Mouse (Mus musculus) subcutaneous adipose tissue, adult 2 months (tissue): ENCODE results near the gene Hist1h3e. TPM values are rescaled to one million over a fixed set of nuclear protein-coding genes. Genes with fewer than 3 reads are reported as not detected.

Experiments used
- polyA plus RNA-seq: library from polyadenylated mRNA; depleted of rRNA; stranded (reverse); fragments of >200 nt; gene quantifications from 2 replicates; pipeline ENCODE4 v1.2.3, GENCODE M21; 2012; ENCODE audit warnings: low replicate concordance; rRNA removed

Hist1h3e gene
- polyA plus RNA-seq, 1 experiment, result 14.6 TPM

Other genes starting within 250 kb of the Hist1h3e start
- gene Zfp322a, start 193.2 kb downstream of the Hist1h3e start, polyA plus RNA-seq, result 1.7 and 3.0 TPM in 2 replicates
- 3.0 and 4.4 TPM in 2 replicates for gene Abt1, start 138.5 kb downstream of the Hist1h3e start, polyA plus RNA-seq
- not detected in 2 replicates for gene Btn1a1, start 96.5 kb downstream of the Hist1h3e start, polyA plus RNA-seq
- not detected in 2 replicates for gene Btn2a2, start 73.5 kb downstream of the Hist1h3e start, polyA plus RNA-seq
- 57.5 and 141 TPM in 2 replicates for gene Hist1h4h, start 31.3 kb downstream of the Hist1h3e start, polyA plus RNA-seq
- 3.5 and 114 TPM in 2 replicates for gene Hist1h2af, start 28.5 kb downstream of the Hist1h3e start, polyA plus RNA-seq
- gene Hist1h3g, start 26.9 kb downstream of the Hist1h3e start, polyA plus RNA-seq, result 1.4 and 14.2 TPM in 2 replicates
- gene Hist1h2bh, start 19.0 kb downstream of the Hist1h3e start, polyA plus RNA-seq, result 0.62 and 1.6 TPM in 2 replicates
- gene Hist1h3f, start 18.3 kb downstream of the Hist1h3e start, polyA plus RNA-seq, result 2.2 and 3.5 TPM in 2 replicates
- 1.6 and 10.0 TPM in 2 replicates for gene Hist1h4f, start 10.7 kb downstream of the Hist1h3e start, polyA plus RNA-seq
- gene Hist1h1d, start 9.1 kb downstream of the Hist1h3e start, polyA plus RNA-seq, result 0.19 and 0.29 TPM in 2 replicates
- gene Hist1h2ae, start 8.9 kb upstream of the Hist1h3e start, polyA plus RNA-seq, result 0.97 and 6.5 TPM in 2 replicates
- gene Hist1h2bg, start 9.0 kb upstream of the Hist1h3e start, polyA plus RNA-seq, result 13.0 and 39.0 TPM in 2 replicates
- gene Hist1h2bf, start 11.8 kb upstream of the Hist1h3e start, polyA plus RNA-seq, result 7.1 TPM in 1 of 2 replicates, not detected in the other
- gene Hist1h2ad, start 12.0 kb upstream of the Hist1h3e start, polyA plus RNA-seq, result 1.2 and 2.4 TPM in 2 replicates
- 3.8 and 10.6 TPM in 2 replicates for gene Hist1h3d, start 13.4 kb upstream of the Hist1h3e start, polyA plus RNA-seq
- gene Hist1h4d, start 19.2 kb upstream of the Hist1h3e start, polyA plus RNA-seq, result 3.8 and 10.8 TPM in 2 replicates
- 3.5 and 10.2 TPM in 2 replicates for gene Hist1h2be, start 58.8 kb upstream of the Hist1h3e start, polyA plus RNA-seq
- 2.3 and 5.0 TPM in 2 replicates for gene Hist1h1e, start 60.2 kb upstream of the Hist1h3e start, polyA plus RNA-seq
- 0.29 and 0.85 TPM in 2 replicates for gene Hist1h2ac, start 121.6 kb upstream of the Hist1h3e start, polyA plus RNA-seq
- 245 and 394 TPM in 2 replicates for gene Hist1h2bc, start 121.8 kb upstream of the Hist1h3e start, polyA plus RNA-seq
- not detected in 2 replicates for gene Hist1h1t, start 133.4 kb upstream of the Hist1h3e start, polyA plus RNA-seq
- gene Hist1h4c, start 136.1 kb upstream of the Hist1h3e start, polyA plus RNA-seq, result 5.8 TPM in 2 replicates
- 45.6 and 144 TPM in 2 replicates for gene Hfe, start 148.5 kb upstream of the Hist1h3e start, polyA plus RNA-seq
- 73.0 and 92.8 TPM in 2 replicates for gene Hist1h1c, start 176.4 kb upstream of the Hist1h3e start, polyA plus RNA-seq
- gene Hist1h3c, start 183.2 kb upstream of the Hist1h3e start, polyA plus RNA-seq, result 0.89 and 13.7 TPM in 2 replicates
- gene Hist1h2bb, start 184.4 kb upstream of the Hist1h3e start, polyA plus RNA-seq, result 7.3 and 9.2 TPM in 2 replicates
- gene Hist1h2ab, start 188.8 kb upstream of the Hist1h3e start, polyA plus RNA-seq, result 1.4 and 13.7 TPM in 2 replicates
- gene Hist1h3b, start 189.9 kb upstream of the Hist1h3e start, polyA plus RNA-seq, result 2.3 and 17.2 TPM in 2 replicates
- gene Hist1h4b, start 194.6 kb upstream of the Hist1h3e start, polyA plus RNA-seq, result 7.7 TPM in 1 of 2 replicates, not detected in the other
- 7.6 and 9.8 TPM in 2 replicates for gene Hist1h4a, start 198.9 kb upstream of the Hist1h3e start, polyA plus RNA-seq
- gene Hist1h3a, start 200.0 kb upstream of the Hist1h3e start, polyA plus RNA-seq, result 1.3 and 14.9 TPM in 2 replicates
- 0.17 and 0.86 TPM in 2 replicates for gene Hist1h1a, start 201.3 kb upstream of the Hist1h3e start, polyA plus RNA-seq
- gene Trim38, start 207.5 kb upstream of the Hist1h3e start, polyA plus RNA-seq, result 0.24 TPM in 1 of 2 replicates, not detected in the other
- gene Slc17a2, start 244.6 kb upstream of the Hist1h3e start, polyA plus RNA-seq, result not detected in 2 replicates